Mouse (Mus musculus): ENCODE data around the gene Plekhm1. TPM values are rescaled to one million over a fixed set of nuclear protein-coding genes. Genes with fewer than 3 reads are reported as not detected.

The Plekhm1 gene
- polyA plus RNA-seq, 1 experiment, result 8.3 TPM

DNA sequence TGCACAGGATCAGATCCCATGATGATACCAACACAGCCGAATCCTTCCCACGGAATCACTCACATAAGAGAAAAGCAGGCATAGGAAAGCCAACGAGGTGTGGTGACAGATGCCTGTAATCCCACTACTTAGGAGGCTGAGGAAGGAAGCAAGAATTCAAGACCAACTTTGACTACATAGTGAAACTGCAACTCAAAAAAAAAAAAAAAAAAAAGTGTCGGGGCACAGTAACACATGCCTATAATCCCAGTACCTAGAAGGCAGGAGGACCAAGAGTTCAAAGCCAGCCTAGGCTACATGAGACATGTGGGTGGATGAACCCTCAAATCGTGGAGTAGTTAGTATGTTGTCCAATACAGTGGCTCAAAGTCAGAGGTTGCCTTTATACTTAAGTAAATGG, 36.7 kb downstream of the Plekhm1 start:
- Histone ChIP-seq H3K4me3 (ENCODE audit: insufficient read depth, low read length) (no peak overlapping the region), H3K27ac (ENCODE audit: insufficient read depth, low read length) (no peak overlapping the region), H3K4me1 (ENCODE audit: control insufficient read depth, insufficient read depth, low read length) (no peaks in the 10 kb centered on the region)
- no peak for TF ChIP-seq POLR2A (IDR thresholded peaks at IDR 0.05; ENCODE audit: low read depth, low read length)
- TF ChIP-seq CTCF (IDR thresholded peaks at IDR 0.05; ENCODE audit: borderline replicate concordance, insufficient read depth, low read length), result no peak

DNA sequence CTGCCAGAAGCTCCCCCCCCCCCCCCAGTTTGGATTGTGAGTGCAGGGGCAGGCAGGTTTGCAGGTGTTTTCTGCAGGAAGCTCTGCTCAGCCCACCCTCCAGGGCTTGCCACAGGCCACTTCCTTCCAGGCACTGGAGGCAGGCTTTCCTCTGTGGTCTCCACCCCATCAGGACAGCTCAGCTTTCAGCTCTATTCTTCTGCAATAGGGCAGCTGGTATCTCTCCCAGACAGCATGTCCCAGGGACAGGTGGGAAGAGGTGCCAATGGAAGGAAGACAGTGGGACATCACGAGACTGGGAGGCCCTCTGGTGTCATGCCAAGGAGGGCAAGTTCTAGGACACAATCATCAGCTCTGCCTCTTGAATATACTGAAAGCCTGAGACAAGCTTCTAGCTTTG, 37.2 kb downstream of the Plekhm1 start:
- no peak for TF ChIP-seq POLR2A (IDR thresholded peaks at IDR 0.05; ENCODE audit: low read depth, low read length)
- no peak for TF ChIP-seq CTCF (IDR thresholded peaks at IDR 0.05; ENCODE audit: borderline replicate concordance, insufficient read depth, low read length)
- Histone ChIP-seq H3K4me1 (ENCODE audit: control insufficient read depth, insufficient read depth, low read length) (no peaks in the 10 kb centered on the region), H3K27ac (ENCODE audit: insufficient read depth, low read length) (no peak overlapping the region), H3K4me3 (ENCODE audit: insufficient read depth, low read length) (no peak overlapping the region)

DNA sequence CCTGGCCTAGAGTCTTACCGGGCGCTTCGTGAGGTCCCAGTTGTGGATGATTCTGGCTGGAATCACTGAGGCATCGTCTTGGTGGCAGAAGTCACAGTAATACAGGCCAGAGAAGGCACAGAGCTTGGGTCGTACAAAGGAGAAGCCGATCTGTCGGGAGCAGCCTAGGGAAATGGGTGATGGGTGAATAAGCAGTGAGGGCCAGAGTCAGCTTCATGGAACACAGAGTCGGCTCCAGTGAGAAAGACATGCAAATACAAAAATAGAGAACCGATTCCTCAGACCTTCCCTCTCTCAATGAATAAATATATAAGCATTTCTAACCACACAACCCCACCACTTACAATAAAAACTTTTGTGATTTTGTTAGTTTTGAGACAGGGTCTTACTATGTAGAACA, 38.6 kb downstream of the Plekhm1 start:
- no peak overlapping the region for H3K4me3 ChIP-seq (ENCODE audit: insufficient read depth, low read length)
- no peaks in the 10 kb centered on the region for H3K4me1 ChIP-seq (ENCODE audit: control insufficient read depth, insufficient read depth, low read length)
- no peak for TF ChIP-seq POLR2A (IDR thresholded peaks at IDR 0.05; ENCODE audit: low read depth, low read length)
- TF ChIP-seq CTCF (IDR thresholded peaks at IDR 0.05; ENCODE audit: borderline replicate concordance, insufficient read depth, low read length), result no peak
- no peak overlapping the region for H3K27ac ChIP-seq (ENCODE audit: insufficient read depth, low read length)

DNA sequence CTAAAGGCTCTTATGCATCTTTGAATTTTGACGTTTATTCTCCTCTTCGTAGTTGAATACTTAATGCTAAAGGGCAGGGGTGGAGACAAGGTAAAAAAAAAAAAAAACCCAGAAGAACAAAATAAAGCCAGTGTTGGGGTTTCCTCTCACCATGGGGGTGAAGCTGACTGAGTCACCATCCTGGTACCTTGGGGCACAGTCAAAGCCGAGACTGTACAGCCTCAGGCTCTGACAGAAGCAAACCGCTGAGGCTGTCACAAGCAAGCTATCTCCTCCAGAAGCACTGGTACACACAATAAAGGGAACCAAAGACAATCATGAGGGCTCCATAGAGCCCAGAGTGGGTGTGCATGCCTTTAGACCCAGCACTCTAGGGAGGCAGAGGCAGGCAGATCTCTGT, 39.9 kb downstream of the Plekhm1 start:
- no peak for TF ChIP-seq POLR2A (IDR thresholded peaks at IDR 0.05; ENCODE audit: low read depth, low read length)
- no peaks in the 10 kb centered on the region for H3K4me1 ChIP-seq (ENCODE audit: control insufficient read depth, insufficient read depth, low read length)
- no peak overlapping the region for H3K27ac ChIP-seq (ENCODE audit: insufficient read depth, low read length)
- no peak overlapping the region for H3K4me3 ChIP-seq (ENCODE audit: insufficient read depth, low read length)

DNA sequence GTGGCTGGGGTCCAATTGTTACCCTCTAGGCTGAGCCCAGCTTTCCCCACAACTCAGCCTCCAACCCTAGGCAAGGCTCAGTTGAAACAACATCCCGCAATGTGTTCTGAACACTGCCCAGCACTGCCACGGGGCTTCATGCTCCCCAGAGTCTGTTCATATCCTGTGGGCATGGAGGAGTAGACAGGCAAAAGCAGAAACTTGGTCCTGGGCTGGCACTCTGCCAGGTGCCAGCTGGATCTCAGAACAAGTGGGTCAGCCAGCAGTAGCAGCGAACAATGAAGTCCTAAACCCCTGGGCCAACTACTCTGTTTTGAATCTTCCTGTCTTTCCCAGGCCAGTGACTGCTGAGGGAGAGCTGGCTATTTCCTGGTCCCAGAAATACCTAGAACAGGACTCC, 40.4 kb downstream of the Plekhm1 start:
- Histone ChIP-seq H3K4me1 (ENCODE audit: control insufficient read depth, insufficient read depth, low read length) (no peaks in the 10 kb centered on the region), H3K4me3 (ENCODE audit: insufficient read depth, low read length) (no peak overlapping the region), H3K27ac (ENCODE audit: insufficient read depth, low read length) (no peak overlapping the region)
- TF ChIP-seq CTCF (IDR thresholded peaks at IDR 0.05; ENCODE audit: borderline replicate concordance, insufficient read depth, low read length) (no peak), POLR2A (IDR thresholded peaks at IDR 0.05; ENCODE audit: low read depth, low read length) (no peak)

DNA sequence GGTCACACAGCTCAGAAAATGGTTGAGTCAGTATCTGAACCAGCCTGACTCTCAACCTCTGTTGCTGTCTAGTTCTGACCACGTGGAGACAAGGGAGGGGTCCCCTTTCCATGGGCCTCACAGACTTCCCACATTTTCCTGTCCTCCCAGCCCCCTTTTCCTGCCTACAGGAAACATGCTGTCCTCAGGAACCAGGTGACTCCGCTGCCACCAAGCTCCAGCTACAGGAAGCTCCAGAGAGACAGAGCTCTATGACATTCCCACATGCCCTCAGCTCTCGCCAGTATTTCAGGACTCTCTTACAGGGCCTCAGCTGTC, 41.3 kb downstream of the Plekhm1 start:
- H3K27ac ChIP-seq (ENCODE audit: insufficient read depth, low read length), result no peak overlapping the region
- TF ChIP-seq CTCF (IDR thresholded peaks at IDR 0.05; ENCODE audit: borderline replicate concordance, insufficient read depth, low read length), result no peak
- no peak for TF ChIP-seq POLR2A (IDR thresholded peaks at IDR 0.05; ENCODE audit: low read depth, low read length)

DNA sequence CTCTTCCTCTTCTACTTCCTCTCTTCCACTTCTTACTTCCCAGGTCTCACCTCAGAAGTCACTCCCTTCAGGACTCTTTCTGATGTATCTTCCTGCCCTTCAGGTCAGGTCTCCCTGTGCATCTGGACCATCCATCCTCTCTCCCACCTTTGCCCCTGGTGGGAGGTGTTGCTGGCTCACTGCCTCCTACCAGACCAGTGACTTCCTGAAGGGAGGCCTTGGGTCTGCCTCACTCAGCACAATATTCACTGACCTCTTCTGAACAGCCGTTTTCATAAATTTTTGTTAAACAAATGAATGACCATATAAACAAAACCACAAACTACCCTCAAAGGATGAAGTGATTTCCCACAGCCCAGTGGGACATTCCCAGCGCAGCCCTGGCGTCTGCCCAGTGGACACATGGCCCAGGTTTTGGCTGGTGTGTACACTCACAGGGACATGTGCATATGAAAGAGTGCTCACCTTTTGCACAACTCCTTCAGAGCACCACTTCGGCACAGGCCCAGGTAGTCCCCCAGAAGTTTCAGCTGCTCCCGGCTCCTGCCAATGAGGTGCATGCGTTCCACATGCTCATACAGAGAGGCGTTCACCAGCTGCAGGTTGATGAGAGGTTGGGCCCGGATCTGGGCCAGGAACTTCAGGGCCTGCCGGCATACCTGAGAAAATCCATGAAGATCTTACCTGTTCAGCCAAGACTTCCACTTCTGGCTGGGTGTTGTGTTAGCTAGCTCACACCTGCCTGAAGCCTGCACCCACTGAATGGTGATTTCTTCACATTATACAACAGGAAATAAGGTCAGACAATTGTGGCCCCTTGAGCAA, 41.9 kb downstream of the Plekhm1 start:
- TF ChIP-seq CTCF (IDR thresholded peaks at IDR 0.05; ENCODE audit: borderline replicate concordance, insufficient read depth, low read length) (no peak), POLR2A (IDR thresholded peaks at IDR 0.05; ENCODE audit: low read depth, low read length) (no peak)
- H3K27ac ChIP-seq (ENCODE audit: insufficient read depth, low read length), result no peak overlapping the region
- H3K4me3 ChIP-seq (ENCODE audit: insufficient read depth, low read length), result no peak overlapping the region
- H3K4me1 ChIP-seq (ENCODE audit: control insufficient read depth, insufficient read depth, low read length), result no peaks in the 10 kb centered on the region

More for the DNA sequence above, 41.3 kb downstream of the Plekhm1 start:
- Histone ChIP-seq H3K4me1 (ENCODE audit: control insufficient read depth, insufficient read depth, low read length) (no peaks in the 10 kb centered on the region), H3K4me3 (ENCODE audit: insufficient read depth, low read length) (no peak overlapping the region)

DNA sequence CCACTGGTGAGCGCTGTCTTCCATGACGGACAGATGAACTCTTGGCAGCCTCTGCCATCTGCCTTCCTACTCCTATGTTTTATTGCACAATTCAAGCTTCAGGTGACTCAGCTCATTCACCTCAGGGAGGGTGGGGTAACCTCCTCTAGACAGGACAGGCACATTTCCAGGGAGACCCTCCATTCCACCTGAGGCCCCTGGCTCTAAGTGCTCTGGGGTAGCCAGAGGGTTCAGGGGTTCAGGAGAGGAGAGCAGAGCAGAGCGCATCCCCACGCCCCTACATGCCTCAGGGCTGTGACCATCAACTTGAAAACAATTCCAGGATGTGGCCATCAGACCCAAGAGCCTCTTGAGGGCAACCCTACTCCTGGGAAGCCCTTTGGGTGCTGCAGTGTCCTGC, 47.0 kb downstream of the Plekhm1 start:
- no peak for TF ChIP-seq POLR2A (IDR thresholded peaks at IDR 0.05; ENCODE audit: low read depth, low read length)
- no peak for TF ChIP-seq CTCF (IDR thresholded peaks at IDR 0.05; ENCODE audit: borderline replicate concordance, insufficient read depth, low read length)
- Histone ChIP-seq H3K4me3 (ENCODE audit: insufficient read depth, low read length) (no peak overlapping the region), H3K27ac (ENCODE audit: insufficient read depth, low read length) (no peak overlapping the region), H3K4me1 (ENCODE audit: control insufficient read depth, insufficient read depth, low read length) (no peaks in the 10 kb centered on the region)

DNA sequence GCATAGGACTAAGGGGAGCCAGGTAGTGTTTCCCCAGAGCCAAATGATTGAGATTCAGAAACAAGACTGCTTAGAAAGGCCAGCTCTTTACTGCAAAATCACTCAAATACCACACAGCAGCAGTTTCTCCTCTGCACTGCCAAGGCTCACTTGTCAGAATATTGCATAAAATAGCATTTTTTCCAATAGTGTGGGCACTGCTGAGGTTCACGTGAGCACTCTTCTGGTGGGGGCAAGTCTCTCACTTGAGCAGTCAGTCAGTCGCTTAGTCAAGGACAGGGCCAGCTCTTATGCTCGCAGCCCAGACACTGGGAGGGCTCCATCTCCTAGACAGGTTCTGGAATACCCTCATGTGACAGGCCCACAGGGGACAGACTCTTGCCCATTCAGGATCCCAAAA, 47.5 kb downstream of the Plekhm1 start:
- Histone ChIP-seq H3K4me1 (ENCODE audit: control insufficient read depth, insufficient read depth, low read length) (no peaks in the 10 kb centered on the region), H3K4me3 (ENCODE audit: insufficient read depth, low read length) (no peak overlapping the region), H3K27ac (ENCODE audit: insufficient read depth, low read length) (no peak overlapping the region)
- TF ChIP-seq POLR2A (IDR thresholded peaks at IDR 0.05; ENCODE audit: low read depth, low read length) (no peak), CTCF (IDR thresholded peaks at IDR 0.05; ENCODE audit: borderline replicate concordance, insufficient read depth, low read length) (no peak)

DNA sequence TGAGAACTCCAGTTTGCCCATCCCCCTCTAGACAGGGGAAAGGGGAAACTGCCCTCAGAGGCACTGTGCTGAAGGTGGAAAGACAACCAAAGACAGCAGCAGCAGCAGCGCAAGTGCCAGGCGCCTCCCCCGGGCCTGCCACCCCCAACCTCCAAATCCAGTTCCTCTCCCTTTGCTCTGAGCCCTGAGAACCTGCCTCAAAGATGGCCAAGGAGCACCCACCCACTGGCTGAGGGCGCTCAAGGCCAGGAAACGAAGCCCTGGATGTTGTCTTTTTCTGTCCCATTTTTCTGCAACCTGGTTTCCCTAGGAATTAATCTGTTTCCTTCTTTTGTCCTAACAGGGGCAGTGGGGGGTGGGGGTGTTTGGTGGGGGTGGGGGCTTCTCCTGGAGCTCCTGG, 48.2 kb downstream of the Plekhm1 start:
- no peak for TF ChIP-seq POLR2A (IDR thresholded peaks at IDR 0.05; ENCODE audit: low read depth, low read length)
- TF ChIP-seq CTCF (IDR thresholded peaks at IDR 0.05; ENCODE audit: borderline replicate concordance, insufficient read depth, low read length), result no peak
- no peaks in the 10 kb centered on the region for H3K4me1 ChIP-seq (ENCODE audit: control insufficient read depth, insufficient read depth, low read length)
- no peak overlapping the region for H3K27ac ChIP-seq (ENCODE audit: insufficient read depth, low read length)
- no peak overlapping the region for H3K4me3 ChIP-seq (ENCODE audit: insufficient read depth, low read length)

All from embryonic fibroblast, embryonic 13.5 days (primary cell).